Mouse (Mus musculus): ENCODE data around the gene Cacna2d3. TPM values are rescaled to one million over a fixed set of nuclear protein-coding genes. Genes with fewer than 3 reads are reported as not detected.
A peak's percentile ranks its signal among the peaks of the same experiment; 100 is the strongest.

Gene Cacna2d3
- 18.1 and 20.4 TPM in 2 replicates for polyA plus RNA-seq (2014; fragmentation: Nextera tagmentation; extraction: Ambion mirVana)

- peak; percentile 78 for ATAC-seq (ENCODE audit: low FRiP score)
- peaks cover 51% of the 10 kb centered on the region for H3K27me3 ChIP-seq (ENCODE audit: control insufficient read depth, insufficient read depth, low read length)
Observed at GRCm38 (mm10) chr14:29721488-29722385, at the start of gene Cacna2d3. Cacna2d3 (minus strand) TSS chr14:29721864.

GRCm38 (mm10) chr14:29769486-29769885 is 47.8 kb upstream of the Cacna2d3 start:
- H3K4me3 ChIP-seq (ENCODE audit: low read depth, low read length) = no peak overlapping the region
- 86% methylated on average over 4 of the region's 4 CpGs for WGBS
- H3K36me3 ChIP-seq (ENCODE audit: control insufficient read depth, insufficient read depth, low read length) = no peaks in the 10 kb centered on the region

More at GRCm38 (mm10) chr14:29721488-29722385, at the start of gene Cacna2d3:
- peak within 1 kb of the TSS; percentile 83 for H3K27ac ChIP-seq (ENCODE audit: low read depth, low read length)
- DNase-seq (ENCODE audit: low spot score) = peak; percentile 79
- H3K9ac ChIP-seq (ENCODE audit: low read depth, low read length) = peak within 1 kb of the TSS; percentile 77
- peak within 1 kb of the TSS; percentile 99 for H3K4me2 ChIP-seq (replicated peaks; ENCODE audit: low read depth, low read length)
- no peaks in the 10 kb centered on the region for H3K4me1 ChIP-seq (replicated peaks; ENCODE audit: control insufficient read depth, insufficient read depth, low read length)
- no peaks in the 10 kb centered on the region for H3K9me3 ChIP-seq (ENCODE audit: control insufficient read depth, low read length)
- under 1% methylated on average over 55 of the region's 109 CpGs for WGBS
- peak within 1 kb of the TSS; percentile 66 for H3K4me3 ChIP-seq (ENCODE audit: low read depth, low read length)
- no peaks in the 10 kb centered on the region for H3K36me3 ChIP-seq (ENCODE audit: control insufficient read depth, insufficient read depth, low read length)

DNA sequence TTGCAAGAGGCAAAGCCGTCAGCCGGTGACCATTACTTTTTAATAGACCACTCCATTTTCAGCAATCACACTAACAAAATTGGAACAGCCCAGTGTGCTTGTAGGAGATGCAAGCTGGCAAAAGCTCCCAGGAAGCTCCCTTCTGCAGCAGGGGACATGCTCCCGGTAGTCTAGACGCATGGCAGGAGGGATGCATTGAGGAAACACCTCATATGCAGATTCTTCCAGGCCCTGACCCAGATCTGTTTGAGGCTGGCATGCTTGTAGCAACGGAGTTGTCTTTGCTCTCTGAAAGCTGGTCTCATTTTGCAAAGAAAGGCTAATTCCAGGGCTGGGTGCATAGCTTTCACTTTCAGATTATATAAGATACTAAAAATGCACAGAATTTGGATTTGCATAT is 31.2 kb upstream of the Cacna2d3 start:
- Histone ChIP-seq H3K4me3 (ENCODE audit: low read depth, low read length) (no peak overlapping the region), H3K27ac (ENCODE audit: low read depth, low read length) (no peak overlapping the region), H3K27me3 (ENCODE audit: control insufficient read depth, insufficient read depth, low read length) (no peaks in the 10 kb centered on the region), H3K9me3 (ENCODE audit: control insufficient read depth, low read length) (no peaks in the 10 kb centered on the region), H3K4me2 (replicated peaks; ENCODE audit: low read depth, low read length) (no peak overlapping the region), H3K4me1 (replicated peaks; ENCODE audit: control insufficient read depth, insufficient read depth, low read length) (no peaks in the 10 kb centered on the region), H3K9ac (ENCODE audit: low read depth, low read length) (no peak overlapping the region), H3K36me3 (ENCODE audit: control insufficient read depth, insufficient read depth, low read length) (no peaks in the 10 kb centered on the region)
- ATAC-seq (ENCODE audit: low FRiP score) (no peak), DNase-seq (ENCODE audit: low spot score) (no peak)
- 78% methylated on average over 5 of the region's 5 CpGs for WGBS

More at GRCm38 (mm10) chr14:29769486-29769885, 47.8 kb upstream of the Cacna2d3 start:
- H3K9ac ChIP-seq (ENCODE audit: low read depth, low read length) = no peak overlapping the region
- H3K4me2 ChIP-seq (replicated peaks; ENCODE audit: low read depth, low read length) = no peak overlapping the region
- DNase-seq (ENCODE audit: low spot score) = no peak
- no peaks in the 10 kb centered on the region for H3K4me1 ChIP-seq (replicated peaks; ENCODE audit: control insufficient read depth, insufficient read depth, low read length)
- H3K27ac ChIP-seq (ENCODE audit: low read depth, low read length) = no peak overlapping the region
- no peak for ATAC-seq (ENCODE audit: low FRiP score)
- no peaks in the 10 kb centered on the region for H3K27me3 ChIP-seq (ENCODE audit: control insufficient read depth, insufficient read depth, low read length)
- no peaks in the 10 kb centered on the region for H3K9me3 ChIP-seq (ENCODE audit: control insufficient read depth, low read length)

- no peaks in the 10 kb centered on the region for H3K4me1 ChIP-seq (replicated peaks; ENCODE audit: control insufficient read depth, insufficient read depth, low read length)
- no peak overlapping the region for H3K4me2 ChIP-seq (replicated peaks; ENCODE audit: low read depth, low read length)
- H3K27ac ChIP-seq (ENCODE audit: low read depth, low read length) = no peak overlapping the region
- H3K9me3 ChIP-seq (ENCODE audit: control insufficient read depth, low read length) = no peaks in the 10 kb centered on the region
- H3K4me3 ChIP-seq (ENCODE audit: low read depth, low read length) = no peak overlapping the region
- ATAC-seq (ENCODE audit: low FRiP score) (no peak), DNase-seq (ENCODE audit: low spot score) (no peak)
- H3K9ac ChIP-seq (ENCODE audit: low read depth, low read length) = no peak overlapping the region
- H3K27me3 ChIP-seq (ENCODE audit: control insufficient read depth, insufficient read depth, low read length) = no peaks in the 10 kb centered on the region
- H3K36me3 ChIP-seq (ENCODE audit: control insufficient read depth, insufficient read depth, low read length) = no peaks in the 10 kb centered on the region
- WGBS = 72% methylated on average over 2 of the region's 2 CpGs
Observed at GRCm38 (mm10) chr14:29738751-29739150, 17.1 kb upstream of the Cacna2d3 start.

- H3K27ac ChIP-seq (ENCODE audit: low read depth, low read length) = no peak overlapping the region
Observed at GRCm38 (mm10) chr14:29730256-29730655, 8.6 kb upstream of the Cacna2d3 start.

GRCm38 (mm10) chr14:29729009-29729408 is 7.3 kb upstream of the Cacna2d3 start:
- H3K27ac ChIP-seq (ENCODE audit: low read depth, low read length) = no peak overlapping the region
- H3K4me2 ChIP-seq (replicated peaks; ENCODE audit: low read depth, low read length) = no peak overlapping the region
- no peak overlapping the region for H3K4me3 ChIP-seq (ENCODE audit: low read depth, low read length)
- H3K9ac ChIP-seq (ENCODE audit: low read depth, low read length) = no peak overlapping the region
- no peak for ATAC-seq (ENCODE audit: low FRiP score)
- H3K36me3 ChIP-seq (ENCODE audit: control insufficient read depth, insufficient read depth, low read length) = no peaks in the 10 kb centered on the region
- WGBS = 79% methylated on average over 4 of the region's 4 CpGs
- H3K9me3 ChIP-seq (ENCODE audit: control insufficient read depth, low read length) = no peaks in the 10 kb centered on the region
- DNase-seq (ENCODE audit: low spot score) = no peak
- H3K27me3 ChIP-seq (ENCODE audit: control insufficient read depth, insufficient read depth, low read length) = peaks cover 8% of the 10 kb centered on the region
- H3K4me1 ChIP-seq (replicated peaks; ENCODE audit: control insufficient read depth, insufficient read depth, low read length) = peaks cover 3% of the 10 kb centered on the region; the same call in 1 of the 2 replicates

More at GRCm38 (mm10) chr14:29730256-29730655, 8.6 kb upstream of the Cacna2d3 start:
- peaks cover 3% of the 10 kb centered on the region; the same call in 1 of the 2 replicates for H3K4me1 ChIP-seq (replicated peaks; ENCODE audit: control insufficient read depth, insufficient read depth, low read length)
- no peak overlapping the region for H3K4me2 ChIP-seq (replicated peaks; ENCODE audit: low read depth, low read length)
- peaks cover 4% of the 10 kb centered on the region; the same call in 1 of the 2 replicates for H3K27me3 ChIP-seq (ENCODE audit: control insufficient read depth, insufficient read depth, low read length)
- DNase-seq (ENCODE audit: low spot score) (no peak), ATAC-seq (ENCODE audit: low FRiP score) (no peak)
- no peaks in the 10 kb centered on the region for H3K9me3 ChIP-seq (ENCODE audit: control insufficient read depth, low read length)
- no peaks in the 10 kb centered on the region for H3K36me3 ChIP-seq (ENCODE audit: control insufficient read depth, insufficient read depth, low read length)
- H3K9ac ChIP-seq (ENCODE audit: low read depth, low read length) = no peak overlapping the region
- no peak overlapping the region for H3K4me3 ChIP-seq (ENCODE audit: low read depth, low read length)
- 93% methylated on average over 4 of the region's 4 CpGs for WGBS

GRCm38 (mm10) chr14:29727596-29727995 is 5.9 kb upstream of the Cacna2d3 start:
- ATAC-seq (ENCODE audit: low FRiP score) = no peak
- 74% methylated on average over 9 of the region's 9 CpGs for WGBS
- no peak for DNase-seq (ENCODE audit: low spot score)

DNA sequence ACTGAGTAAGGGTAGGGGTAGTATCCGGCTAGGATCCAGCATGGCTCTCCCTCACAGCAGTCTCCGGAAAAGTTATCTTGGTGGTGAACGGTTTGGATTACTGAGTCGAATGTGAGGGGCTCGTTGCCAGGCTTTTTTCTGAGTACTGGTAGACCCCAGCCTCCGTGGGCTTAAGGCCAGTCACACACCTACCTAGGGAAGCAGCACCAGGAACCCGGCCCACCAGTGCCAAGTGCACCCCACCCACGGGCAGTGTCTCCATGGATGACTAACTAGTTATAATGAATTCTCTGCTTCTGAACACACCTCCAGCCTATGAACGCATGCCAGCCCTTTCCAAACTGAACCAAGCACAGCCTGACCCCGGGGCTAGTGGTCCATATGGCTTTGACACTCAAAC is 1.6 kb upstream of the Cacna2d3 start:
- DNase-seq (ENCODE audit: low spot score) (no peak), ATAC-seq (ENCODE audit: low FRiP score) (0 out of 2 replicates have a peak, but pooled peaks have one; percentile 10)
- H3K9me3 ChIP-seq (ENCODE audit: control insufficient read depth, low read length) = no peaks in the 10 kb centered on the region
- no peak overlapping the region for H3K27ac ChIP-seq (ENCODE audit: low read depth, low read length)
- peak overlapping the region; percentile 77; the same call in 1 of the 2 replicates for H3K9ac ChIP-seq (ENCODE audit: low read depth, low read length)
- H3K4me2 ChIP-seq (replicated peaks; ENCODE audit: low read depth, low read length) = peak overlapping the region; percentile 99
- peaks cover 48% of the 10 kb centered on the region for H3K27me3 ChIP-seq (ENCODE audit: control insufficient read depth, insufficient read depth, low read length)
- peaks cover 3% of the 10 kb centered on the region; the same call in 1 of the 2 replicates for H3K4me1 ChIP-seq (replicated peaks; ENCODE audit: control insufficient read depth, insufficient read depth, low read length)
- H3K4me3 ChIP-seq (ENCODE audit: low read depth, low read length) = peak overlapping the region; percentile 66
- H3K36me3 ChIP-seq (ENCODE audit: control insufficient read depth, insufficient read depth, low read length) = no peaks in the 10 kb centered on the region
- WGBS = 11% methylated on average over 10 of the region's 10 CpGs

More at GRCm38 (mm10) chr14:29727596-29727995, 5.9 kb upstream of the Cacna2d3 start:
- no peak overlapping the region for H3K4me2 ChIP-seq (replicated peaks; ENCODE audit: low read depth, low read length)
- no peak overlapping the region for H3K9ac ChIP-seq (ENCODE audit: low read depth, low read length)
- peaks cover 3% of the 10 kb centered on the region; the same call in 1 of the 2 replicates for H3K4me1 ChIP-seq (replicated peaks; ENCODE audit: control insufficient read depth, insufficient read depth, low read length)
- H3K9me3 ChIP-seq (ENCODE audit: control insufficient read depth, low read length) = no peaks in the 10 kb centered on the region
- H3K36me3 ChIP-seq (ENCODE audit: control insufficient read depth, insufficient read depth, low read length) = no peaks in the 10 kb centered on the region
- H3K4me3 ChIP-seq (ENCODE audit: low read depth, low read length) = no peak overlapping the region
- no peak overlapping the region for H3K27ac ChIP-seq (ENCODE audit: low read depth, low read length)
- H3K27me3 ChIP-seq (ENCODE audit: control insufficient read depth, insufficient read depth, low read length) = peaks cover 19% of the 10 kb centered on the region
